Mouse (Mus musculus) neural tube, embryonic 11.5 days (tissue): ENCODE results near the gene Fgf16. TPM values are rescaled to one million over a fixed set of nuclear protein-coding genes. Genes with fewer than 3 reads are reported as not detected.
A peak's percentile ranks its signal among the peaks of the same experiment; 100 is the strongest.

Experiments
- ATAC-seq: fragments of 200-750 bp; cut with Nextera tagmentation; 2 replicates; pipeline ENCODE4 v1.8.0; 2017; ENCODE audit warnings: moderate number of reproducible peaks, mild to moderate bottlenecking, moderate TSS enrichment, moderate library complexity; ENCODE audit not compliant: insufficient read depth, low FRiP score, low TSS enrichment
- DNase-seq: peaks from one replicate; pipeline ENCODE4 v3.0.0-alpha.2; 2015; ENCODE audit warnings: low spot score
- H3K27ac ChIP-seq: fragments of 300-500 bp; sonication (generic); 2 replicates; pipeline ENCODE4 v1.5.1; 2014; ENCODE audit warnings: low read depth, mild to moderate bottlenecking, low read length
- H3K27me3 ChIP-seq: fragments of 300-500 bp; sonication (generic); 2 replicates; pipeline ENCODE4 v1.6.1; 2014; ENCODE audit warnings: mild to moderate bottlenecking, low read length, mixed read lengths; ENCODE audit not compliant: control insufficient read depth, insufficient read depth
- H3K36me3 ChIP-seq: fragments of 300-500 bp; sonication (generic); 2 replicates; pipeline ENCODE4 v1.6.1; 2014; ENCODE audit warnings: mild to moderate bottlenecking, low read length, moderate library complexity, mixed read lengths; ENCODE audit not compliant: control insufficient read depth, insufficient read depth
- H3K4me1 ChIP-seq: fragments of 300-500 bp; sonication (generic); 2 replicates; pipeline ENCODE4 v1.6.1; 2014; ENCODE audit warnings: low read length, mixed read lengths; ENCODE audit not compliant: control insufficient read depth, insufficient read depth
- H3K4me2 ChIP-seq: fragments of 300-500 bp; sonication (generic); 2 replicates; pipeline ENCODE4 v1.6.1; 2014; ENCODE audit warnings: low read depth, mild to moderate bottlenecking, moderate library complexity
- H3K4me3 ChIP-seq: fragments of 300-500 bp; sonication (generic); 2 replicates; pipeline ENCODE4 v1.5.1; 2014; ENCODE audit warnings: low read depth, low read length
- H3K9ac ChIP-seq: fragments of 300-500 bp; sonication (generic); 2 replicates; pipeline ENCODE4 v1.6.1; 2014; ENCODE audit warnings: mild to moderate bottlenecking, low read length
- H3K9me3 ChIP-seq: fragments of 300-500 bp; sonication (generic); 2 replicates; pipeline ENCODE4 v1.6.1; 2016; ENCODE audit warnings: low read length; ENCODE audit not compliant: control insufficient read depth
- whole genome bisulfite sequencing: fragments of 180-500 bp; shearing (Covaris S2); extraction: QIAGEN DNeasy Blood & Tissue Kit; methylation state at CpG from one replicate; pipeline ENCODE4 v1.1.7; 2014; 5-methylcytosine and 5-hydroxymethylcytosine counted together
- polyA plus RNA-seq: library from polyadenylated mRNA; unstranded; fragments of >200 nt; fragmentation: Nextera tagmentation; extraction: Ambion mirVana; gene quantifications from 2 replicates; pipeline ENCODE4 v1.2.1, GENCODE M21; 2014

The Fgf16 gene
- polyA plus RNA-seq, 1 experiment from 2014 or later, result not detected

DNA sequence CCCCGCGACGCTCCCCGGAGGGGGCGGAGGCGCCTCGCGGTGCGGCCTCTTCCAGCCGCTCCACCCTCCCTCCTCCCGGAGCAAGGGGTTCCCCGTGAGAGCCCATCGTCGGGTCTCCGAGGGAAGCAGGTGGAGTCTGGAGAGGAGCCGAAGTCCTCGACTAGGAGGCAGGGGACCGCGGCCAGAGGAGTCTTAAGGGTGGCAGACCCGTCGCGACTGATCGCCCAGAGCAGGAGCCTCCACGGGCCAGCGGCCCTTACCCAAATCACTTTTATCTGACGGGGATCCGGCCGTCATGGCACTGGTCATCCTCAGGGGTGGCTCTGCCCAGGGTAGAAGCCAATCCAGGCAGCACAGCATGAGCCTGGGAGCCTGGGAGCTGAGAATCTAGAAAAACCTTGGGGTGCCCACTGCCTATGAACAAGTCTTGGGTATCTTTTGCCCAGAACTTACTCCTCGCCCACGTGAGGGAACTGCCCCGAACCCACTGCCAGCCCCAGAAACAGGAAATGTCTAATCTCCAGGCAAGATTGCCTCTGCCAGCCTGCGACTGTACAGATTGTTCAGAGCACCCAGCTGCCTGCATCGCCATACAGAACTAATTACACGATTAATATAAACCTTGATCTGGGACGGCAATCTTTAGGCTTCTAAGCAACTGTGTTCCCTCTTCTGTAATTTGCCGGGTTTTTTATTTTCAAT, 1.1 kb downstream of the Fgf16 start:
- no peaks in the 10 kb centered on the region for H3K36me3 ChIP-seq
- 27% methylated on average over 35 of the region's 36 CpGs for WGBS

GRCm38 (mm10) chrX:105766013-105766412, 1.9 kb downstream of the Fgf16 start:
- H3K27me3 ChIP-seq, result peaks cover 48% of the 10 kb centered on the region
- no peak for ATAC-seq
- no peaks in the 10 kb centered on the region for H3K9me3 ChIP-seq
- no peak for DNase-seq
- 21% methylated on average over 6 of the region's 6 CpGs for WGBS
- H3K27ac ChIP-seq, result no peak overlapping the region
- no peak overlapping the region for H3K9ac ChIP-seq
- H3K4me3 ChIP-seq, result no peak overlapping the region
- H3K4me2 ChIP-seq, result no peak overlapping the region
- no peaks in the 10 kb centered on the region for H3K36me3 ChIP-seq
- H3K4me1 ChIP-seq, result no peaks in the 10 kb centered on the region

More for the DNA sequence above, 1.1 kb downstream of the Fgf16 start:
- Histone ChIP-seq H3K4me1 (no peaks in the 10 kb centered on the region), H3K9me3 (no peaks in the 10 kb centered on the region), H3K27ac (no peak overlapping the region), H3K4me2 (peak overlapping the region; percentile 47), H3K4me3 (peak overlapping the region; percentile 34), H3K27me3 (peaks cover 48% of the 10 kb centered on the region), H3K9ac (no peak overlapping the region)
- ATAC-seq (no peak), DNase-seq (peak; percentile 13)

DNA sequence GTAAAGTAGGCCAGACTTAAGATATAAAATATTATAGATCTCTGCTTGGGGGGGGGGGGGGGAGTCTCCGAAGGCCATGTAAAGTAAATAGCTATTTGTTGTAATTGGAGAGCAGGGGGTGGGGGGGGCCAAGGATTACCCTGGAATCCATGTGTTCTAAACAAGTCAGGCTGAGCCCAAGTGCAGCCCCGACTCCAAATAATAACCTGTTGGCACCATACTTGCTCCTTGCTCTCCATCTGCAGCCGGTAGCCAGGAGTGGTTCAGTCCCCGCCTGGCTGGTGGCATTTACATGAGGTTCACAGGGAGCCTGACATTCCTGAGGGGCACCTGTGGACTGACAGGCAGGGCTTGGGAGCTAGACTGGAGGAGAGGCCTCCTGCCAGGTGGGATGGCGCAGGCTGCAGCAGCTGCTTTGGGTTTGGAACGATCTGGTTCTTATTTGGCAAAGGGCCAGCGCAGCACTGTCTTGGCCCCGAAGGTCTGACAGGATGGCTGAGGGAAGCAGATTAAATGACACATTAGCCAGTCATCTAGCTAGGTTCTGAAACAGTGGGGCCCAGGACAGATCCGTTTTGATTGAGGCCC, 3.2 kb downstream of the Fgf16 start:
- no peak overlapping the region for H3K9ac ChIP-seq
- ATAC-seq (no peak), DNase-seq (peak; percentile 9)
- no peak overlapping the region for H3K27ac ChIP-seq
- H3K4me1 ChIP-seq, result no peaks in the 10 kb centered on the region
- no peaks in the 10 kb centered on the region for H3K36me3 ChIP-seq
- no peak overlapping the region for H3K4me3 ChIP-seq
- no peaks in the 10 kb centered on the region for H3K9me3 ChIP-seq
- 41% methylated on average over 9 of the region's 9 CpGs for WGBS
- H3K4me2 ChIP-seq, result no peak overlapping the region
- H3K27me3 ChIP-seq, result peaks cover 48% of the 10 kb centered on the region

DNA sequence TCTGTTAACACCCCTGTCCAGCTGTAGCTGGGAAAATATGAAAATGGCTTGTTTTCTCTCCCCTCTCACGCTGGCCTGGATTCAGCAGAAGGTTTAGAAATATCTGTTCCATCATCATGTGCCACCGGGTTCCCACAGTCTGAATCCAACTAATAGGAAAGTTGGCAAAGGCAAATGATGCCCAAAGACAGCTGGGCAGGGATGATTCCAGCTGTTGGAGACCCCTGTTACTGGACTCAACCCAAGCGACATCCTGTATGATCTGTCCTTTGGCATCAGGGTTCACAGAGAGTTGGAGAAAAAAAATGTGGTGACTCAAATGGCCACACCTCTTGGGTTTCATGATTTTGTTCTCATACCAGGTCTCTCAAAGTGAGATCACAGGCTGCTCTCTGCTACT, 3.9 kb downstream of the Fgf16 start:
- H3K36me3 ChIP-seq, result no peaks in the 10 kb centered on the region
- no peaks in the 10 kb centered on the region for H3K9me3 ChIP-seq
- peaks cover 42% of the 10 kb centered on the region for H3K27me3 ChIP-seq
- ATAC-seq, result no peak
- DNase-seq, result peak; percentile 8
- H3K4me1 ChIP-seq, result no peaks in the 10 kb centered on the region
- H3K4me2 ChIP-seq, result no peak overlapping the region
- no peak overlapping the region for H3K9ac ChIP-seq
- WGBS, result 88% methylated on average over 3 of the region's 3 CpGs
- no peak overlapping the region for H3K4me3 ChIP-seq
- no peak overlapping the region for H3K27ac ChIP-seq

DNA sequence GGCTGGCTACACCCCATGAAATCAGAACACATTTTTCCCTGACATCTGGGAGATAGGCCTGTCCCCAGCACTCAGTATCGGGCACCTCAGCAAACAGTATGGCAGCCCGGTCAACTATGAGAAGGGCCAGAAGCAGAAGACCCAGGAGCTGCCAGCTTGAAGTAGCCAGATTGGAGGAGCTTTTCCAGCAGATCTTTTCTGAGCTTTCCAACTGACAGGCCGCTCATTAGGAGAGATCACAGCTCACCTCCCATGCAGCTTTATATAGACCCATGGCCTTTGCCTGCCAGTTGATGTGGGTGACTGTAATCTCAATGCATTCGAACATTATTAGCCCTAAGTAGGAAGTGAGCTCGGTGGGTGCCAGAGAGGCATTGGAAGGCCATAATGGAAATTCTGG, 9.2 kb downstream of the Fgf16 start:
- no peak for ATAC-seq
- no peak overlapping the region for H3K27ac ChIP-seq
- H3K27me3 ChIP-seq, result no peaks in the 10 kb centered on the region
- H3K36me3 ChIP-seq, result no peaks in the 10 kb centered on the region
- H3K9me3 ChIP-seq, result no peaks in the 10 kb centered on the region
- H3K4me3 ChIP-seq, result no peak overlapping the region
- H3K9ac ChIP-seq, result no peak overlapping the region
- H3K4me1 ChIP-seq, result no peaks in the 10 kb centered on the region
- H3K4me2 ChIP-seq, result no peak overlapping the region
- 86% methylated on average over 5 of the region's 5 CpGs for WGBS
- DNase-seq, result no peak

DNA sequence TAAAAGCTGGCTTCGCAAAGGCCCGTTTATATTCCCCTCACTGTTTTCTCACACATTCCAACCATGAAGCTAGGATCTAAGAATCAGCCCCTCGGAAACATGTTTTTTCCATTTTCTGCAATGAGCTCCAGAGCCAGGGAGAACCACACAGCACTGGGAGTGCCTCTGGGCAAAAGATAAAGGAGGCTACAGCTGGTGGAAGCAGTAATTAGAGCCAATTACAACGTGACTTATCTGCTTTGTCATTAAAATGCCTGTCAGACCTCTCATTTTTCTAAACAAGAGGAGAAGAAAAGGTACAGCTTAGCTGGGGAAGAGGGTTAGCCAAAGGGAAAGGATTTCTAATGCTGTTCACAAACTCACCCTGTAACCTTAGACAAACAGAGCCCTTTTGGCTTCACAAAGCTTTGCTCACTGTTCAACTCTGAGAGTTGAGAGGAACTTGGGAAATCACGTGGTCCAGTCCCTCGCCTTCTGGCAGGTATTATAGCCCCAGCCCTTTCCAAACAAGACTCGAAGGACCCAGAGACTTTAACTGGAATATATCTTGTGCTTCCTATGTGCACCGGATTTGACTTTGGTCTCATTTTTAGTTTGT, 30.8 kb downstream of the Fgf16 start:
- H3K27me3 ChIP-seq, result no peaks in the 10 kb centered on the region
- H3K27ac ChIP-seq, result no peak overlapping the region
- ATAC-seq, result no peak
- no peak for DNase-seq
- no peaks in the 10 kb centered on the region for H3K36me3 ChIP-seq
- no peaks in the 10 kb centered on the region for H3K9me3 ChIP-seq
- no peak overlapping the region for H3K4me3 ChIP-seq
- no peak overlapping the region for H3K9ac ChIP-seq
- WGBS, result 63% methylated on average over 8 of the region's 8 CpGs
- no peaks in the 10 kb centered on the region for H3K4me1 ChIP-seq
- no peak overlapping the region for H3K4me2 ChIP-seq

DNA sequence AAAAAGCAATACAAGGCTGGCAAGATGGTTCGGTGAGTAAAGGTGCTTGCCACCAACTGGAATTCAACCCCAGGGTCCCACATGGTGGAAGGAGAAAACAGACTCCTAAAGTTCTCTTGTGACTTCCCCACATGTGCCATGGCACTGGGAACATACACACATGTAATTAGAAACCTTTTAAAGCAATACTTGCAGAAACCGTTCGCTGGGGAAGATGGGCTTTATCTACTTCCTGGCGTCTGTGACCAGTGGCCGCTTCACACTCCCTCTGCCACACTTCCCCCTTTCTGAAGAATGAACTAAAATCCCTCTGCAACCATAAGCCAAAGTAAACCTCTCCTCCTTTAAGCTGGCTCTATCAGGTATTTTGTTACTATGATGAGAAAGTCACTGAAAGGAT, 60.4 kb downstream of the Fgf16 start:
- Histone ChIP-seq H3K9ac (no peak overlapping the region), H3K4me2 (no peak overlapping the region), H3K9me3 (no peaks in the 10 kb centered on the region), H3K27me3 (no peaks in the 10 kb centered on the region), H3K4me1 (no peaks in the 10 kb centered on the region), H3K27ac (no peak overlapping the region), H3K4me3 (no peak overlapping the region), H3K36me3 (no peaks in the 10 kb centered on the region)
- no peak for ATAC-seq
- no peak for DNase-seq
- WGBS, result 86% methylated on average over 5 of the region's 5 CpGs
